Mouse (Mus musculus): Measurements from ENCODE around the gene Ube2v1. TPM values are rescaled to one million over a fixed set of nuclear protein-coding genes. Genes with fewer than 3 reads are reported as not detected.

Ube2v1 gene
- total RNA-seq, 1 experiment from 2014 or later, result 43.7 TPM

- ATAC-seq (replicated peaks; ENCODE audit: insufficient number of reproducible peaks, low FRiP score, low TSS enrichment, poor library complexity, severe bottlenecking), result no peak
Observed at GRCm38 (mm10) chr2:167575581-167575980, 56.3 kb downstream of the Ube2v1 start.

- no peak for ATAC-seq (replicated peaks; ENCODE audit: insufficient number of reproducible peaks, low FRiP score, low TSS enrichment, poor library complexity, severe bottlenecking)
Observed at GRCm38 (mm10) chr2:167574814-167575213, 57.1 kb downstream of the Ube2v1 start.

- no peak for ATAC-seq (replicated peaks; ENCODE audit: insufficient number of reproducible peaks, low FRiP score, low TSS enrichment, poor library complexity, severe bottlenecking)
Observed at GRCm38 (mm10) chr2:167571442-167572220, 60.3 kb downstream of the Ube2v1 start.

GRCm38 (mm10) chr2:167570815-167571214 is 61.1 kb downstream of the Ube2v1 start:
- ATAC-seq (replicated peaks; ENCODE audit: insufficient number of reproducible peaks, low FRiP score, low TSS enrichment, poor library complexity, severe bottlenecking), result no peak

- ATAC-seq (replicated peaks; ENCODE audit: insufficient number of reproducible peaks, low FRiP score, low TSS enrichment, poor library complexity, severe bottlenecking), result no peak
Observed at GRCm38 (mm10) chr2:167569934-167570651, 61.8 kb downstream of the Ube2v1 start.

GRCm38 (mm10) chr2:167568112-167568511 is 63.8 kb downstream of the Ube2v1 start:
- ATAC-seq (replicated peaks; ENCODE audit: insufficient number of reproducible peaks, low FRiP score, low TSS enrichment, poor library complexity, severe bottlenecking), result no peak

GRCm38 (mm10) chr2:167565682-167566081 is 66.2 kb downstream of the Ube2v1 start:
- ATAC-seq (replicated peaks; ENCODE audit: insufficient number of reproducible peaks, low FRiP score, low TSS enrichment, poor library complexity, severe bottlenecking), result no peak

GRCm38 (mm10) chr2:167565312-167565656 is 66.6 kb downstream of the Ube2v1 start:
- no peak for ATAC-seq (replicated peaks; ENCODE audit: insufficient number of reproducible peaks, low FRiP score, low TSS enrichment, poor library complexity, severe bottlenecking)

GRCm38 (mm10) chr2:167564551-167565311 is 67.2 kb downstream of the Ube2v1 start:
- ATAC-seq (replicated peaks; ENCODE audit: insufficient number of reproducible peaks, low FRiP score, low TSS enrichment, poor library complexity, severe bottlenecking), result no peak

GRCm38 (mm10) chr2:167563703-167564102 is 68.2 kb downstream of the Ube2v1 start:
- ATAC-seq (replicated peaks; ENCODE audit: insufficient number of reproducible peaks, low FRiP score, low TSS enrichment, poor library complexity, severe bottlenecking), result no peak

- no peak for ATAC-seq (replicated peaks; ENCODE audit: insufficient number of reproducible peaks, low FRiP score, low TSS enrichment, poor library complexity, severe bottlenecking)
Observed at GRCm38 (mm10) chr2:167563035-167563434, 68.9 kb downstream of the Ube2v1 start.

GRCm38 (mm10) chr2:167562101-167562500 is 69.8 kb downstream of the Ube2v1 start:
- no peak for ATAC-seq (replicated peaks; ENCODE audit: insufficient number of reproducible peaks, low FRiP score, low TSS enrichment, poor library complexity, severe bottlenecking)

- ATAC-seq (replicated peaks; ENCODE audit: insufficient number of reproducible peaks, low FRiP score, low TSS enrichment, poor library complexity, severe bottlenecking), result no peak
Observed at GRCm38 (mm10) chr2:167559413-167559812, 72.5 kb downstream of the Ube2v1 start.

Other genes with a start within 250 kb of the Ube2v1 start
- 34.1 to 52.5 TPM (median 41.5 TPM) in 3 replicates for gene Slc9a8, start 210.4 kb downstream of the Ube2v1 start, total RNA-seq (2017)
- 62.6 to 74.1 TPM (median 67.8 TPM) in 3 replicates for gene Rnf114, start 139.4 kb downstream of the Ube2v1 start, total RNA-seq (2017)
- gene Spata2, start 139.2 kb downstream of the Ube2v1 start, total RNA-seq (2017), result 7.3 to 13.8 TPM (median 9.6 TPM) in 3 replicates
- gene Snai1, start 93.9 kb downstream of the Ube2v1 start, total RNA-seq (2017), result not detected in 3 replicates
- not detected in 3 replicates for gene Gm20431, start 29.4 kb upstream of the Ube2v1 start, total RNA-seq (2017)
- 255 to 567 TPM (median 357 TPM) in 3 replicates for gene Cebpb, start 56.8 kb upstream of the Ube2v1 start, total RNA-seq (2017)
- gene Tmem189, start 57.7 kb upstream of the Ube2v1 start, total RNA-seq (2017), result 55.2 to 64.6 TPM (median 57.9 TPM) in 3 replicates

Data from monocyte, adult 5-6 weeks (primary cell).